Mouse (Mus musculus) intestine, postnatal 0 days (tissue): ENCODE data around the gene Flywch1. TPM values are rescaled to one million over a fixed set of nuclear protein-coding genes. Genes with fewer than 3 reads are reported as not detected.
"Not testable (repeated sequence)": the region's sequence is repeated elsewhere in the genome, so short reads cannot be mapped to it uniquely, and the experiment has no call there.

Experiments
- ATAC-seq: fragments of 200-750 bp; cut with Nextera tagmentation; 2 replicates; pipeline ENCODE4 v1.8.0; 2017; ENCODE audit warnings: mild to moderate bottlenecking, moderate TSS enrichment, moderate library complexity
- H3K27ac ChIP-seq: fragments of 300-500 bp; sonication (generic); 2 replicates; pipeline ENCODE4 v1.5.1; 2014; ENCODE audit warnings: mild to moderate bottlenecking, low read depth, low read length, moderate library complexity
- H3K27me3 ChIP-seq: fragments of 300-500 bp; sonication (generic); replicated peaks from 2 replicates; pipeline ENCODE4 v1.6.1; 2014; ENCODE audit warnings: low read length, mixed read lengths; ENCODE audit not compliant: control insufficient read depth, insufficient read depth
- H3K36me3 ChIP-seq: fragments of 300-500 bp; sonication (generic); 2 replicates; pipeline ENCODE4 v1.6.1; 2014; ENCODE audit warnings: mild to moderate bottlenecking, moderate library complexity; ENCODE audit not compliant: control insufficient read depth, insufficient read depth
- H3K4me1 ChIP-seq: fragments of 300-500 bp; sonication (generic); replicated peaks from 2 replicates; pipeline ENCODE4 v1.6.1; 2014; ENCODE audit warnings: antibody characterized with exemption, low read length, mixed read lengths; ENCODE audit not compliant: control insufficient read depth, insufficient read depth
- H3K4me2 ChIP-seq: fragments of 300-500 bp; sonication (generic); replicated peaks from 2 replicates; pipeline ENCODE4 v1.6.1; 2014; ENCODE audit warnings: low read depth, mild to moderate bottlenecking, moderate library complexity
- H3K4me3 ChIP-seq: fragments of 300-500 bp; sonication (generic); 2 replicates; pipeline ENCODE4 v1.5.1; 2014; ENCODE audit warnings: low read depth, low read length
- H3K9ac ChIP-seq: fragments of 300-500 bp; sonication (generic); 2 replicates; pipeline ENCODE4 v1.6.1; 2014; ENCODE audit warnings: mild to moderate bottlenecking, low read depth, low read length
- H3K9me3 ChIP-seq: fragments of 300-500 bp; sonication (generic); 2 replicates; pipeline ENCODE4 v1.6.1; 2016; ENCODE audit warnings: mixed run types; ENCODE audit not compliant: control insufficient read depth
- CTCF ChIP-seq: sonication (generic); IDR thresholded peaks from 2 replicates; pipeline ENCODE4 v1.5.1; 2016; ENCODE audit warnings: low read depth, mild to moderate bottlenecking, control low read depth, antibody characterized with exemption, moderate library complexity
- WGBS: fragments of 180-500 bp; shearing (Covaris S2); extraction: QIAGEN DNeasy Blood & Tissue Kit; methylation state at CpG from one replicate; pipeline ENCODE4 v1.1.7; 2014; 5-methylcytosine and 5-hydroxymethylcytosine counted together
- polyA plus RNA-seq: library from polyadenylated mRNA; unstranded; fragments of >200 nt; fragmentation: Nextera tagmentation; extraction: Ambion mirVana; gene quantifications from 2 replicates; pipeline ENCODE4 v1.2.1, GENCODE M21; 2015

The Flywch1 gene
- polyA plus RNA-seq, 1 experiment from 2014 or later = 36.8 TPM

DNA sequence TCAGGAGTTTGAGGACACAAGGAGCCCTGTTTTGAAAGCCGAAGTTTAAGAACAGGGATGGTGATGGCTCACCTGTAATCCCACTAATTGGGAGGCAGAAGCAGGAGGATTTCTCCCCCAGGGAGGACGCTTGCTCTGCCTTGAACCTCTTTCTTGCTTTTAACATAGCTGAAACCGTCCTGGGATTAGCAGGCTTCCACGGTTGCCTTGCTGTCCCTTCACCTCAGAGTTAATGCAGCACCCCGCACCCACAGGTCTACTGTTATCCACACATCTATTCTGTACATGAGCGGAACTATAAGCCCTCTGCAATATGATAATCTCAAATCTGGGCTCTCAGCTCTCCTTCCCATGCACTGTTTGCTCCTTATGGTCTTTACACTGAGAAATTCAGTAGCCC lies 2.3 kb upstream of the Flywch1 start:
- no peak overlapping the region for H3K4me3 ChIP-seq
- no peaks in the 10 kb centered on the region for H3K9me3 ChIP-seq
- WGBS = 73% methylated on average over 6 of the region's 6 CpGs
- no peak overlapping the region for H3K27ac ChIP-seq
- no peaks in the 10 kb centered on the region for H3K4me1 ChIP-seq
- no peak for TF ChIP-seq CTCF
- H3K36me3 ChIP-seq = no peaks in the 10 kb centered on the region
- H3K27me3 ChIP-seq = no peaks in the 10 kb centered on the region
- no peak overlapping the region for H3K4me2 ChIP-seq
- no peak overlapping the region for H3K9ac ChIP-seq
- no peak for ATAC-seq

DNA sequence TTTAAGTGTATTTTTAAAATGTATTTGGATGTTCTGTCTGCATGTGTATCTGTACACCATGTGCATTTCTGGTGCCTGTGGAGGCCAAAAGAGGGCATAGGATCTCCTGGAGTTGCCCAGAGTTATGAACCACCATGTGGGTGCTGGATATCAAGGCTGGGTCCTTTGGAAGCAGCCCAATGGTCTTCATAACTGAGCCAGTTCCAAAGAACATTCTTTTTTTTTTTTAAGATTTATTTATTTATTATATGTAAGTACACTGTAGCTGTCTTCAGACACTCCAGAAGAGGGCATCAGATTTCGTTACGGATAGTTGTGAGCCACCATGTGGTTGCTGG lies 786 bp upstream of the Flywch1 start:
- ATAC-seq, H3K4me2 ChIP-seq, H3K27me3 ChIP-seq, H3K27ac ChIP-seq, H3K9me3 ChIP-seq, H3K4me1 ChIP-seq, H3K9ac ChIP-seq, H3K36me3 ChIP-seq, H3K4me3 ChIP-seq: not testable (repeated sequence)
- WGBS = 42% methylated on average over 2 of the region's 2 CpGs

DNA sequence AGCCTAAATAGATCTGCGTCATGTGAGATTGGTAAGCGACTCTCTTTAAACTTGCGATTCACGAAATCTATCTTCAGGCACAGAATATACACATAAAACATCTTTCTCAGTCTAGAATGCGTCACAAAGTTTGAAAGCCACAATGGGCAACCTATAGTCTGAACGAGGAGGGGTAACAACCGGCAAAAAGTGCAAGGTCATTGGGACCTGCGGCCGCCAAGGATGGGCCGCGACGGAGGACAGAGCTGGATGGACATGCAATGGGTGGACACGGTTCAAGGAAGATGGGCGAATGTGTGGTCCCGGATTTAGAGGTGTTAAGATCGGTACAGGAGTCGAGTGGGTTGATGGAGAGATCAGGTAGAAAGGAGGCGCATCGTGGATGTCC lies 512 bp downstream of the Flywch1 start:
- Histone ChIP-seq H3K4me1 (no peaks in the 10 kb centered on the region), H3K9me3 (no peaks in the 10 kb centered on the region), H3K27me3 (no peaks in the 10 kb centered on the region), H3K36me3 (no peaks in the 10 kb centered on the region), H3K4me3 (peak overlapping the region; percentile 91), H3K27ac (peak overlapping the region; percentile 68; the same call in 1 of the 2 replicates), H3K4me2 (peak overlapping the region; percentile 90), H3K9ac (peak overlapping the region; percentile 80)
- TF ChIP-seq CTCF = no peak
- under 1% methylated on average over 19 of the region's 19 CpGs for WGBS
- no peak for ATAC-seq

DNA sequence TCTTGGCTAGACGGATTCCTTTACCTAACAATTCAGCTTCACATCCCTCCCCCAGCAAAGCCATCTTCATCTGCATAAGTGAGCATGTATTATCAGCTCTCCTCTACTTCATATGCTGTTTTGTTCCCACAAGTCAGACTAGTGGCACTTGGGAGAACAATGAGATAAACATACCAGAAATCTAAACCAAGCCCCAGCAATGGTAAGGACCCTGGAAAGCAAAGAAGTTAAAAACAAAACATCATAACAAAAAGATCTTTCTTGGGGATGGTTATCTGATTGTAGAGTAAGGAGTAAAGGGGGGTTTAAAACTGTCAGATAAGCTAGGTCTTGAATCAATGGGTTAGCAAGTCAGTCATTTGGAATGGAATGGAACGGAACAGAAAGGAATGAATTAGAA lies 909 bp downstream of the Flywch1 start:
- WGBS = 41% methylated on average over 2 of the region's 2 CpGs
- no peak overlapping the region for H3K27ac ChIP-seq

DNA sequence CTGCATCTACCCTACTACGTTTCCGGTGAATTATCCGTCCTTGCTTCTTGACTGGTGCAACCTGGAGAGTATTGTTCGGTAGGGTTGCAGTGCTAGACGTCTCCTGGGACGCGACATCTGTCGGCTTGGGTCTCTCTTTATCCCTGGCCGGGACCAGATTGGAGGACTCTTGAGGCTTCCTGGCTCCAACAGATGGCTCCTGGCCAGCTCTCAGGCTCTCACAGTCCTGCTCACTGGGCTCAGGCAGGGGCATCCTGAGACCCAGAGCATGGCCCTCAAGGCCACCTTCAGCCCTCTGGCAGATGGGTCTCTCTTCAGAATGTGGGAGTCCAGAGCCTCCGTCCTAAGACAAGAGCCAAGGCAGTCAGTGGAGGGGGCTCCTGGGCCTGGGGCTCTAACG lies 8.4 kb downstream of the Flywch1 start:
- ATAC-seq = no peak
- H3K36me3 ChIP-seq = peaks cover 22% of the 10 kb centered on the region
- WGBS = 87% methylated on average over 11 of the region's 11 CpGs

More for the DNA sequence above, 909 bp downstream of the Flywch1 start:
- Histone ChIP-seq H3K36me3 (no peaks in the 10 kb centered on the region), H3K9me3 (no peaks in the 10 kb centered on the region), H3K4me1 (no peaks in the 10 kb centered on the region), H3K4me2 (peak overlapping the region; percentile 90), H3K4me3 (peak overlapping the region; percentile 91), H3K9ac (peak overlapping the region; percentile 80; the same call in 1 of the 2 replicates), H3K27me3 (no peaks in the 10 kb centered on the region)
- no peak for TF ChIP-seq CTCF
- ATAC-seq = no peak

DNA sequence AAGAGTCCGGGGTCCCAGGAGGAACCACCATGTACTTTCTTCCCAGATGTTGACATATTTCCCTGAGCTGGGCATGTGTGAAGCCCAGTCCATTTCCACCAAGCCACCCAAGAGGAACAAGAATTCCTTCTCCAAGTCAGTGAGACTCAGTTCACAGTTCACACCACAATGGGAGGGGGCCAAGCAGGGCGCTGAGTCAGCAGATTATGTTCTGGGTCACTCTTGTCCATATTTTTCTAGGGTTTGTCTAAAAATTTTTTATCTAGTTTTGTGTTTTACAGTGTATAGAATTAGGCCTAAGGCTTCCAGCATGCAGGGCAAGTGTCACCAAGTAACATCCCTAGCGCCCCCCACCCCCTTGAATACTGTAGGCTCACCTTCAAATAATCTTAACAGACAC lies 10.2 kb downstream of the Flywch1 start:
- Histone ChIP-seq H3K36me3 (peaks cover 40% of the 10 kb centered on the region), H3K27me3 (no peaks in the 10 kb centered on the region), H3K4me2 (no peak overlapping the region), H3K9ac (no peak overlapping the region), H3K9me3 (no peaks in the 10 kb centered on the region), H3K4me1 (no peaks in the 10 kb centered on the region), H3K4me3 (no peak overlapping the region), H3K27ac (no peak overlapping the region)
- TF ChIP-seq CTCF = no peak
- ATAC-seq = no peak
- 99% methylated on average over 3 of the region's 3 CpGs for WGBS

More for the DNA sequence above, 8.4 kb downstream of the Flywch1 start:
- H3K4me3 ChIP-seq = no peak overlapping the region
- TF ChIP-seq CTCF = no peak
- no peak overlapping the region for H3K4me2 ChIP-seq
- H3K9me3 ChIP-seq = no peaks in the 10 kb centered on the region
- H3K4me1 ChIP-seq = no peaks in the 10 kb centered on the region
- H3K27ac ChIP-seq = no peak overlapping the region
- H3K9ac ChIP-seq = no peak overlapping the region
- H3K27me3 ChIP-seq = no peaks in the 10 kb centered on the region

DNA sequence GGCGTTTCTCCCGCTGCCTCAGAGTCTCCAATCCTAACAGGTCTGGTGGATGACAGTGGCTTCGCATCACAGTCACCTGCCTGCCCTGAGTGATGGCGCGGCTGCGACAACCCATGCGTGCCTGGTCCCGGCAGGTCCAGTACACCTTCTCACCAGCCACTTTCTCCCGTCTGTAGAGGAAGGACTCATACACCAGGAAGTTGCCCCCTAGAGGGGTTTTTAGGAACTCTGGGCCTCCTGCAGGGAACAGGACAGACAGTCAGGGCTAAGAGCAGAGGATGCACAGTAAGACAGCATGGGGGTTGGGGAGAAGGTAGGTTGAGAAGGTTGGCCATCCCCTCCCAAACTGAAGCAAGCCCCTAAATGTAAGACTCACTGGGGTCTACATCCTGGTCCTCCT lies 11.2 kb downstream of the Flywch1 start:
- H3K27me3 ChIP-seq = no peaks in the 10 kb centered on the region
- no peak overlapping the region for H3K4me3 ChIP-seq
- H3K36me3 ChIP-seq = peaks cover 48% of the 10 kb centered on the region
- ATAC-seq = no peak
- no peak overlapping the region for H3K4me2 ChIP-seq
- TF ChIP-seq CTCF = no peak
- no peak overlapping the region for H3K27ac ChIP-seq
- H3K9ac ChIP-seq = no peak overlapping the region
- 96% methylated on average over 9 of the region's 9 CpGs for WGBS
- no peaks in the 10 kb centered on the region for H3K9me3 ChIP-seq
- H3K4me1 ChIP-seq = no peaks in the 10 kb centered on the region
